Mouse (Mus musculus): ENCODE results near the gene Mettl27. TPM values are rescaled to one million over a fixed set of nuclear protein-coding genes. Genes with fewer than 3 reads are reported as not detected.
A peak's percentile ranks its signal among the peaks of the same experiment; 100 is the strongest.

Gene Mettl27
- polyA plus RNA-seq, 1 experiment from 2014 or later = 11.1 TPM

DNA sequence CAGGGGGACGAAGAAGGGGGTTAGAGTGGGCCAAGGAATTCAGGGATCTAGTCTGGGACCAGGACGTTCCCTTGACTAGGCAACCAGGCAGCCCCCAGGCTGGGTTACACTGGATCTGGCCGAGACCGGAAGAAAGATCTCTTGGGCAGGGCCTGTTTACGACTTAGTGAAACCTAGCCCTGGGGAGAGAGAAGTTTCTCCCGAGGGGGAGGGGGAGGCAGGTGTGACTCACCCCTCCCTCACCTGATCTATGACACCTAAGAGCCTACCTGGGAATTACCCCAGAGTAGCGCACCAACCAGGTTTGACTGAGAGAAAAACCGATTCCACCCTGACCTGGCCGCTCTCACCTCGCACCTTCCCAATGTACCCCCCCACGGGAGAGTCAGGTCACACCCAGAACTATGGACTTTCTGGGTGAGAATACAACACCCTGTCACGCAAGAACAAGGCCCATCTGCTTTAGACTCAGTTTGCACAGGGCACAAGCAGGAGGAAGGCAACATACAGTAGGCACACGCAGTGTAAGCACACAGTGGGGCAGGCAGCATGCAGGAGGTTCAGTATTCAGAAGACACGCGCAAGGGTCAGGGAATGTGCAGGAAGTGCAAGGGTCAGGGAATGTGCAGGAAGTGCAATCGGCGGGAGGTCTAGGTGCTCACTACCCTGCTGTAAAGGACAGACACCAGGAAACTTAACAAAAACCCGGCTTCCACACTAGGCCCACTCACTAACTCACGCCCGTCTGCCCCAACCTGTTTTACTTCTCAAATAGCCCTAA, 35.2 kb downstream of the Mettl27 start:
- H3K9me3 ChIP-seq (replicated peaks) = no peaks in the 10 kb centered on the region
- ATAC-seq (ENCODE audit: insufficient number of reproducible peaks, low FRiP score) = no peak
- no peak overlapping the region for H3K4me2 ChIP-seq
- 72% methylated on average over 20 of the region's 20 CpGs for WGBS
- H3K36me3 ChIP-seq = no peaks in the 10 kb centered on the region
- peaks cover 23% of the 10 kb centered on the region for H3K27me3 ChIP-seq (replicated peaks)
- no peak overlapping the region for H3K9ac ChIP-seq
- H3K4me1 ChIP-seq (replicated peaks) = peaks cover 15% of the 10 kb centered on the region
- no peak overlapping the region for H3K27ac ChIP-seq (ENCODE audit: poor library complexity, severe bottlenecking)
- no peak overlapping the region for H3K4me3 ChIP-seq

DNA sequence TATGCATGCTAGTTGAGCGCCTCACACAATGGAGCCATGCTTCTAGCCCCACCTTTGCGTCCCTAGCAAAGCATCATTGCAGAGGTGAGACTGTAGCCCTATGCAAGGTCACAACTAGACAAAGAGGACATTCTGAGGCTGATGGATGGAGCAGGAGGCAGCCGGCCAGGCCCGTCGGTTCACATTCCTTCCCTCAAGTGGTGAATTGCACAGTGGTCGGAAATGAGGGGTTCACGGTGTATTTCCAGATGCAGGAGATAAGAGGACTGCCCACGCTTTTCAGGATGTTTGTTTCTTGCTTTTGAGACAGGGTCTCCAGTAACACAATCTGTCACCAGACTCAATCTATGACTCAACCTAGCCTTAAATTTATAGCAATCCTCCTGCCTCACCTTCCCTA, 38.5 kb downstream of the Mettl27 start:
- WGBS = 56% methylated on average over 8 of the region's 8 CpGs
- peaks cover 21% of the 10 kb centered on the region for H3K4me1 ChIP-seq (replicated peaks)
- no peak overlapping the region for H3K4me2 ChIP-seq
- H3K9me3 ChIP-seq (replicated peaks) = no peaks in the 10 kb centered on the region
- ATAC-seq (ENCODE audit: insufficient number of reproducible peaks, low FRiP score) = no peak
- H3K36me3 ChIP-seq = no peaks in the 10 kb centered on the region
- H3K4me3 ChIP-seq = no peak overlapping the region
- no peak overlapping the region for H3K27ac ChIP-seq (ENCODE audit: poor library complexity, severe bottlenecking)
- no peak overlapping the region for H3K9ac ChIP-seq
- H3K27me3 ChIP-seq (replicated peaks) = peaks cover 23% of the 10 kb centered on the region

DNA sequence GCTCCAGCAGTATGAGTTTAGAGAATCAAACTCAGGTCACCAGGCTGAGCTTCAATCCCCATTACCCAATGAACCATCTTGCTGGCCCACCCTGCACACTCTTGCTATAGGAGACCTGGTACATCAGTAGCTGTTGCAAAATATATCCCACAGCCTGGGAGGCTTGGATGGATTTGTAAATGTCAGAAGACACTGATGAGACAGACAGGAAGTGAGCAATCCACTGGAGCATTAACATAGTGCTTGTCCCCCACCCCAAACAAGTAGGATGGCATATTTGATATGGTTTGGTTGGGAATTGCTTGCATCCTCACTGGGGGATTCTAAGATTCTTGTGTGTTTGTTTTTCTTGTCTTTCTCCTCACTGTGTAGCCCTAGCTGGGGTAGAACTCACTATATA, 40.9 kb downstream of the Mettl27 start:
- no peak overlapping the region for H3K27ac ChIP-seq (ENCODE audit: poor library complexity, severe bottlenecking)
- ATAC-seq (ENCODE audit: insufficient number of reproducible peaks, low FRiP score) = no peak

DNA sequence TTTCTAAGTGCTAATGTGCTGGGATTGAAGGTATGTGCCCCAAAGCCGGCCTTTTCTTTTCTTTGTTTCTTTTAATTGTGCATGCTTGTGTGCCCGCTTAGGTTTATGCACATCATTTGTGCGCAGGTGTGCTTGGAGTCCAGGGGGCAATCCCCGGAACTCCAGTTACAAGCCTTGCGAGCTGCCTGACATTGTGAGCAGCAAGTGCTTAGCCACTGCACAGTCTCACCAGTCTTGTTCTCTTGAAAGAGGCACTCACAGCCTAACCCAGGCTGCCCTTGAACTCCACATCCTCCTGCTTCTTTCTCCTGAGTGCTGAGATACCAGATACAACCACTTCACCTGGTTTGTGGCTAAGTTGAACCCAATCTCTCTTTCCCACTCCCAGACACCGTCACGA, 41.4 kb downstream of the Mettl27 start:
- Histone ChIP-seq H3K4me1 (replicated peaks) (peaks cover 14% of the 10 kb centered on the region), H3K4me3 (no peak overlapping the region), H3K27me3 (replicated peaks) (peaks cover 6% of the 10 kb centered on the region), H3K9ac (no peak overlapping the region), H3K4me2 (no peak overlapping the region), H3K36me3 (no peaks in the 10 kb centered on the region), H3K9me3 (replicated peaks) (no peaks in the 10 kb centered on the region), H3K27ac (ENCODE audit: poor library complexity, severe bottlenecking) (no peak overlapping the region)
- ATAC-seq (ENCODE audit: insufficient number of reproducible peaks, low FRiP score) = no peak
- WGBS = 74% methylated on average over 7 of the region's 7 CpGs

More for the DNA sequence above, 40.9 kb downstream of the Mettl27 start:
- Histone ChIP-seq H3K9ac (no peak overlapping the region), H3K9me3 (replicated peaks) (no peaks in the 10 kb centered on the region), H3K4me2 (no peak overlapping the region), H3K36me3 (no peaks in the 10 kb centered on the region), H3K4me1 (replicated peaks) (peaks cover 14% of the 10 kb centered on the region), H3K4me3 (no peak overlapping the region), H3K27me3 (replicated peaks) (peaks cover 7% of the 10 kb centered on the region)

DNA sequence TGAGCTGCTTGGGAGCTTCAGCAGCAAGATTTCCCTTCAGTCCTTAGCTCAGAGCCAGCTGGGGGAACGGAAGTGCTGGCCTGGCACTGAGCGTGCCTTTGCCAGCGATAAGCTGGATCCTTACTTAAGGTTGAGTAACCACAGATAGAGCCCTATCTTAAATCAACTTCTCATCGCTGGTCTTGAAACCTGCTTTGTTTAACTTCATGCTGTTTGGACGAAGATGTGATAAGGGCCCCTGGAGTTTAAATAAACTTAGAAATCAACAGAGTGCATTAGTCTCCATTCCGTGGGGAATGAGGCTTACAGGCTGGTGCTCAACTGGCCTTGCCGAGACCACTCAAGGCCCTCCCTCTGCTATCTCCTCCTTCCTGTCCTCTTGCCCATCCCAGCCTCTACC, 42.1 kb downstream of the Mettl27 start:
- Histone ChIP-seq H3K4me3 (no peak overlapping the region), H3K27me3 (replicated peaks) (peaks cover 1% of the 10 kb centered on the region), H3K4me2 (peak overlapping the region; percentile 35), H3K9ac (no peak overlapping the region), H3K9me3 (replicated peaks) (no peaks in the 10 kb centered on the region), H3K36me3 (no peaks in the 10 kb centered on the region), H3K4me1 (replicated peaks) (peaks cover 14% of the 10 kb centered on the region), H3K27ac (ENCODE audit: poor library complexity, severe bottlenecking) (peak overlapping the region; percentile 51; the same call in 1 of the 2 replicates)
- 0 out of 2 replicates have a peak, but pooled peaks have one; percentile 37 for ATAC-seq (ENCODE audit: insufficient number of reproducible peaks, low FRiP score)
- WGBS = 9% methylated on average over 7 of the region's 7 CpGs

DNA sequence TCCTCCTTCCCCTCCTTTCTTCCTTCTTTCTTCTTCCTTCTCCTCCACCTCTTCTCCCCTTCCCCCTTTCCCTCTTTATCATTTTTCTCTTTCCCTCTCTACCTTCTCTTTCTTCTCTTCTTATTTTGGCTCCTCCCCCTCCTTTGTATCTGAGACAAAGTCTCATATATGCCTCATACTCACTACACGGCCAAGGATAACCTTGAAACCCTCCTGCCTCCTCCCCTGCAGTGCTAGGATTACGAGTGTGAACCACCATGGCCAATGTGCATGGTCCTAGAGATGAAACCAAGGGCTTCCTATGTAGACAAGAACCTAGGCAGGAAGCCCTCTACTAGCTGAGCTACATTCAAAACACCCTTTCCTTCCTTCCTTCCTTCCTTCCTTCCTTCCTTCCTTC, 42.8 kb downstream of the Mettl27 start:
- 44% methylated on average over 2 of the region's 2 CpGs for WGBS
- H3K9ac ChIP-seq = no peak overlapping the region
- peaks cover 14% of the 10 kb centered on the region for H3K4me1 ChIP-seq (replicated peaks)
- H3K27me3 ChIP-seq (replicated peaks) = no peaks in the 10 kb centered on the region
- no peak for ATAC-seq (ENCODE audit: insufficient number of reproducible peaks, low FRiP score)
- no peaks in the 10 kb centered on the region for H3K36me3 ChIP-seq
- H3K9me3 ChIP-seq (replicated peaks) = no peaks in the 10 kb centered on the region
- peak overlapping the region; percentile 35 for H3K4me2 ChIP-seq
- H3K4me3 ChIP-seq = no peak overlapping the region
- H3K27ac ChIP-seq (ENCODE audit: poor library complexity, severe bottlenecking) = peak overlapping the region; percentile 51; the same call in 1 of the 2 replicates

DNA sequence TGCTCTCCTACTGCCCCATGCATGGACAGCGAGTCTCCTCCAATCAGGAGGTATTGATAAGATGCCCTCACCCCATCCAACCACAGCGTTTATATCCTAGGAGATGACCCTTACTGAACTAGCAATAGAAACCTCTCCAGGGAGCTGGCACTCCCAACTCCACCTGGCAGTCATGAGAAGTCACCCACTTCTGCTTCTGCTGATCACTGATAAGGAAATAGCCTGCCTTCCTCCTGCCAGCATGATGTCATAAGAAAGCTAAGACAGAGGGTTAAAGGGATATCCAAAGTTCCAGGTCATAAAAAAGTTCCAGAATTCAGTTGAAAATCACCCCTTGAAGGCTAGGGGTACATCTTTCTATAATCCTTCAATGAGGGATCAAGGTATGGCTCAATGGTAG, 44.0 kb downstream of the Mettl27 start:
- Histone ChIP-seq H3K9ac (no peak overlapping the region), H3K9me3 (replicated peaks) (no peaks in the 10 kb centered on the region), H3K4me3 (no peak overlapping the region), H3K27me3 (replicated peaks) (no peaks in the 10 kb centered on the region), H3K4me2 (no peak overlapping the region), H3K27ac (ENCODE audit: poor library complexity, severe bottlenecking) (no peak overlapping the region), H3K4me1 (replicated peaks) (peaks cover 21% of the 10 kb centered on the region), H3K36me3 (no peaks in the 10 kb centered on the region)
- WGBS = 69% methylated on average over 2 of the region's 2 CpGs
- ATAC-seq (ENCODE audit: insufficient number of reproducible peaks, low FRiP score) = no peak

DNA sequence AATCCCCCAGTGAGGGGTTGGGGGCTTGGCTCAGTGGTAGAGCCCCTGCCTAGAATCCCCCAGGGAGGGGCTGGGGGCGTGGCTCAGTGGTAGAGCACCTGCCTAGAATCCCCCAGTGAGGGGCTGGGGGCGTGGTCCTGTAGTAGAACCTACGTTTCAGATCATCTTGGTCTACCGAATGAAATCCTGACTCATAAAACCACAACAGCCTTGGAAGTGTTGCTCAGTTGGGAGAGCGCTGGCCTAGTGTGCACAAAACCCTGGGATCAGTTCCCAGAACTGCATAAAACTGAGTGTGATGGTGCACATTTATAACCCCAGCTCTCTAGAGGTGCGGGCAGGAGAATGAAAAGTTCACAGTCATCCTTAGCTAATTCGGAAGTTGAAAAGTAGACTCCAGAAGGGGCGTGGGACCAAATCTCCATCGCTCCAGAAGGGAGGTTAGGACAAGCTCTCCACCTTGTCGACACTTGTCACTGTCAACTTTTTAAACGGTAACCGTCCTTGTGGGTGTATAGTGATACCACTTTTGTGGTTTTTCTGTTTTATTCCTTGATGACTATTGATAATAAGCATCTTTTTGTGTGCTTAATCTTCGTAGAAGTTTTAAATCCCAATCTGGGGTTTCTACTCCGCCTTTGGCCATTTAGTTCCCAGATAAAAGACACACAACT, 44.5 kb downstream of the Mettl27 start:
- Histone ChIP-seq H3K27ac (ENCODE audit: poor library complexity, severe bottlenecking) (no peak overlapping the region), H3K9ac (no peak overlapping the region), H3K4me2 (no peak overlapping the region), H3K36me3 (no peaks in the 10 kb centered on the region), H3K9me3 (replicated peaks) (no peaks in the 10 kb centered on the region), H3K4me1 (replicated peaks) (peaks cover 23% of the 10 kb centered on the region), H3K4me3 (no peak overlapping the region), H3K27me3 (replicated peaks) (no peaks in the 10 kb centered on the region)
- 64% methylated on average over 14 of the region's 14 CpGs for WGBS
- no peak for ATAC-seq (ENCODE audit: insufficient number of reproducible peaks, low FRiP score)

DNA sequence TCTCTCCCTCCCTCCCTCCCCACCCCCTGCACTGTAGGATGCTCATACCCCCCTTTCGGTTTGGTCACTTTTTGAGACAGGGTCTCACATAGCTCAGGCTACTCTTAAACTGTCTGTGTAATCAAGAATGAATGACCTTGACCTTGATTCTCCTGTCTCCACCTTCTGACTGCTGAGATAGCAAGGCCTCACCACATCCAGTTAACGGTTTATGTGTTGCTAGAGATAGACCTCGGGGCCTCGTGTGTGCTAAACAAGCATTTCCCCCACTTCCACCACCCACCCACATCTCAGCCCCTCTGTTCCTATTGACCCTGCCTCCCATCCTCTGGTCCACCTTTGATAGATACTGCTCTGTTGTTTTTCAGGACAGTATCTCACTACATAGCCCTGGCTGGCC, 45.7 kb downstream of the Mettl27 start:
- H3K27ac ChIP-seq (ENCODE audit: poor library complexity, severe bottlenecking) = no peak overlapping the region
- peaks cover 23% of the 10 kb centered on the region for H3K4me1 ChIP-seq (replicated peaks)
- H3K27me3 ChIP-seq (replicated peaks) = no peaks in the 10 kb centered on the region
- no peak overlapping the region for H3K9ac ChIP-seq
- no peaks in the 10 kb centered on the region for H3K9me3 ChIP-seq (replicated peaks)
- no peak overlapping the region for H3K4me2 ChIP-seq
- 44% methylated on average over 4 of the region's 4 CpGs for WGBS
- no peak for ATAC-seq (ENCODE audit: insufficient number of reproducible peaks, low FRiP score)
- no peak overlapping the region for H3K4me3 ChIP-seq
- no peaks in the 10 kb centered on the region for H3K36me3 ChIP-seq

DNA sequence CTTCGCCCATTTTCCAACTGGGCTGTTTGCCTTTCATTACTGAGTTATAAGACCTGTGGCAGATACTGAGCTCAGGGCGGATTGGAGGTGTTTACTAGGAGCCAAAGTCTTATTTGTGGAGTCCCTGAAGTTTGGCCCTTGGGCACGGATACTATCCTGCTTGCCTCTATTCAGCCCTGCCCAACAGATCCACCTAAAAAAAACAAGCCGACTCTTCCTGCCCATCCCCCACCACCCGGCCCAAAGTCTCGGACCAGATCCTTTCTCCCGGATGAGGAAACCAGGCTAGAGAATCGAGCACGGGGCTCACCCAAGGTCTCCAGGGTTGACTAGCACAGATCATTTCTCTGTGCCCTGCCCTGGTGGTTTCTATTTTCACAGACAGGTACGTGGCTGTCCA, 49.0 kb downstream of the Mettl27 start:
- no peak for ATAC-seq (ENCODE audit: insufficient number of reproducible peaks, low FRiP score)
- Histone ChIP-seq H3K4me1 (replicated peaks) (peaks cover 18% of the 10 kb centered on the region), H3K27me3 (replicated peaks) (peaks cover 28% of the 10 kb centered on the region), H3K36me3 (no peaks in the 10 kb centered on the region), H3K27ac (ENCODE audit: poor library complexity, severe bottlenecking) (no peak overlapping the region), H3K4me3 (no peak overlapping the region), H3K9ac (no peak overlapping the region), H3K9me3 (replicated peaks) (no peaks in the 10 kb centered on the region), H3K4me2 (no peak overlapping the region)
- WGBS = 38% methylated on average over 10 of the region's 10 CpGs

DNA sequence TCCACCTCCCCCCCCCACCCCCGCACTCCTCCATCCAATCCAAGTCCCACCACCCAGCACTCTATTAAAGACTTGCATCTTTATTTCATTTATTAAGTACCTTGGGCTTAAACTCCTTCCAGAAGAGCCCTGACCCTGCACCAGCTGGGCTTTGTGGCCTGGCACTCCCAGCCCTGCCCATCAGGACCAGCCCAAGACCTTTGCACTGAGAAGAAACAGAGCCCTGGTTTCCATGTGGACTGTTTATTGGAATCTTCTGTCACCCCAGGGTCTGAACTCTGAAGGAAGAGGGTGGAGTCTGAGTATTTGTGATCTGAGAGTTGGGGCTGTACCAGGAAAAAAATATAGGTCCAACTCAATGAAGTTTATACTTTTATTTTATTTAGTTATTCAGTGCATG, 50.9 kb downstream of the Mettl27 start:
- Histone ChIP-seq H3K27me3 (replicated peaks) (peaks cover 47% of the 10 kb centered on the region), H3K4me2 (no peak overlapping the region), H3K9me3 (replicated peaks) (no peaks in the 10 kb centered on the region), H3K4me1 (replicated peaks) (peaks cover 28% of the 10 kb centered on the region), H3K27ac (ENCODE audit: poor library complexity, severe bottlenecking) (no peak overlapping the region), H3K4me3 (no peak overlapping the region), H3K36me3 (no peaks in the 10 kb centered on the region), H3K9ac (no peak overlapping the region)
- ATAC-seq (ENCODE audit: insufficient number of reproducible peaks, low FRiP score) = no peak
- 68% methylated on average over 1 of the region's 1 CpGs for WGBS

Data from heart, embryonic 12.5 days (tissue).